Mouse (Mus musculus): Measurements from ENCODE around the gene Col6a3.

The Col6a3 gene

GRCm38 (mm10) chr1:90793368-90793767 lies 50.4 kb downstream of the Col6a3 start:
- no peak for DNase-seq

DNA sequence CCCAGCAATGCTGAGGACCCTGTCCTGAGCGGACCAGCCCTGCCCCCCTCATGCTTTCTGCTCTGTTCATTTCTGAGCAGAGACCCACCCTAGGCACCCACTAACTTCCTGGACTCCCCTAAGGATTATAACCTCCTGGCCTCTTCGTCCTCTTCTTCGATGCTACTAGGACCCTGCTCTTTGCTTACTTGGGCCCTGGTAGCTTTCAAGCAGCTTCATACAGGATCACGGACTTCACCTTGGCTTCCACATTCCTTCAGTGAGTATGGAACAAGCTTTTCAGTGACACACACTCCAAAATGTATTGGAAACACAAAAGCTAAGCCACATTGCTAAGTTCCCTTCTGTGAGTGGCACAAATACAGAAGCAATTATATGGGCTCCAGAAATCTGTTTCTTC lies 52.8 kb downstream of the Col6a3 start:
- DNase-seq, result no peak

DNA sequence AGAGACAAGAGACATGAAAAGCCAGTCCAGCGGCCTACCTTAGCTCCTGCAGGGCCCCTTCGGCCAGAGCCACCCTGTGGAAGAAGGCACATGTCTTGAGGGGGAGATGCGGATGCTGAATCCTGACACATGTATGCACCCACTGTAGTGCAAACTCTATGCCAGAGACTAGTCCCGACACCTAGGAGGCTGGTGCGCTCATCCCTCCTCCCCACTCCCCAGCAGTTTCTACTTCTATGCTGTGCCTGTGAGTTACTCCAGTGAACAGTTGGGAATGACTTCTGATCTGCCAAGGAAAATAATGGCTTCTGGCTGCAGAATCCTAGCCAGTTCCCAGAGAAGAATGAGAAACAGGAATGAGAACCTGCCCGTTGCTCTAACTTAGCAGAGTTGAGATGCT lies 54.3 kb downstream of the Col6a3 start:
- DNase-seq, result no peak

DNA sequence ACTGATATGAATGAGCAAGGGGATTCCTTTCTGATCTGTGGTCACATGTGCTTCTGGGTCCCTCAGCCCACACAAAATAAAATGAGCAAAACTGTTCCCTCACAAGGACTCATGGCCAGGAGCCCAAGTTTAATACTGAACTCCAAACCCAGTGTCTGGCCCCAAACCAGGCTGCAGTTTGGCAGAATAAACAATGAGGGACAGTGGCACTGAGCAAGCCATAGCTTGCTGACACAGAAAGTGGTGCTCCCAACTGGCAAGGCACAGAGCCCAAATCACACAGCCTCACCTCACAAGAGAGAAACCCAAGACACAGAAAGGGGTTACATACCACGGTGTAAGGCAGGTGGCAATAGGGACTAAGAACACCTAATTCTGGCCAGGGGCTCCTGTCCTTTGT lies 63.3 kb downstream of the Col6a3 start:
- DNase-seq, result no peak

GRCm38 (mm10) chr1:90779072-90779471 lies 64.7 kb downstream of the Col6a3 start:
- DNase-seq, result peak in 1 of 2 experiments; percentile 52

- peak; percentile 61 to 87 for DNase-seq
These were observed 68.1 kb downstream of the Col6a3 start for GRCm38 (mm10) chr1:90775477-90776241.

DNA sequence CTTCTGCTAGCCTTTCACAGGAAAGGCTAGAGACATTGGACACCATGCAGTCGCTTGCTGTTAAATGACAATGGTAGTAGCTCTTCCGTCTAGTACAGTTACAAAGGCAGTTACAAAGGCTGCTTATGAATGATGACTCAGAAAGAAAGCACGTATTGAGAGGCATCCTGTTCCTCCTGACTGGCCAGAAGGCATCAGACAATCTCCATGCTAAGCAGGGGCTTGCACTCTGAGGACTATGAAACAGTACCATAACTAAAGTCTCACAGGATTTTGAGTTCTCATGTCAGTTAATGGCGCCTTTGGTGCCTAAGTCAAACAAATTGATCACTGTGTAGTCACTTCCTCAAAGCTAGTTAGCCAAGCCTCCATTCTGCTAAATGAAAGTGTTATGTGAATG lies 72.6 kb downstream of the Col6a3 start:
- no peak for DNase-seq

DNA sequence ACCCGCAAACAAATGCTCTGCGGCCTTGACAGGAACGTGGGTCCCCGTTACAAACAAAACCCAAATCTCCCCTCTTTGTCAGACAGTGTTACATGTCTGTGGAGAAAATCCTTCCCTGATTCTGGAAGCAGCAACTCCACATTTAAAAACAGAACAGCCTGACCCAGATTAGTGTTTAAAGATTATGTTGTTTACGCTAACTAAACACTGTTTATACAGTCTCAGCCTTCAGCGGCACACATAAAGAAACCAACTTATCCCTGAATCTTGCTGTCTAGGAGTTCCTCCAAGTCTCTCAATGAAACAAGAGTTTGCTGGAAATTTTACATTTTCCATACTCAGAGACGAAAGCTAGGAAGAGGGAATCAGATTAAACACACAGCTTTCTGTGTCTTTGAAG lies 73.7 kb downstream of the Col6a3 start:
- DNase-seq, result no peak

GRCm38 (mm10) chr1:90769301-90769700 lies 74.5 kb downstream of the Col6a3 start:
- no peak for DNase-seq

- DNase-seq, result no peak
These were observed 85.6 kb downstream of the Col6a3 start for GRCm38 (mm10) chr1:90758091-90758673.

- DNase-seq, result peak; percentile 16 to 57
These were observed 89.8 kb downstream of the Col6a3 start for GRCm38 (mm10) chr1:90753869-90754563.

- no peak for DNase-seq
These were observed 92.5 kb downstream of the Col6a3 start for GRCm38 (mm10) chr1:90751221-90751620.

- peak; percentile 36 to 56 for DNase-seq
These were observed 93.6 kb downstream of the Col6a3 start for GRCm38 (mm10) chr1:90750169-90750568.

- DNase-seq, result no peak
These were observed 95.2 kb downstream of the Col6a3 start for GRCm38 (mm10) chr1:90748544-90748943.

DNA sequence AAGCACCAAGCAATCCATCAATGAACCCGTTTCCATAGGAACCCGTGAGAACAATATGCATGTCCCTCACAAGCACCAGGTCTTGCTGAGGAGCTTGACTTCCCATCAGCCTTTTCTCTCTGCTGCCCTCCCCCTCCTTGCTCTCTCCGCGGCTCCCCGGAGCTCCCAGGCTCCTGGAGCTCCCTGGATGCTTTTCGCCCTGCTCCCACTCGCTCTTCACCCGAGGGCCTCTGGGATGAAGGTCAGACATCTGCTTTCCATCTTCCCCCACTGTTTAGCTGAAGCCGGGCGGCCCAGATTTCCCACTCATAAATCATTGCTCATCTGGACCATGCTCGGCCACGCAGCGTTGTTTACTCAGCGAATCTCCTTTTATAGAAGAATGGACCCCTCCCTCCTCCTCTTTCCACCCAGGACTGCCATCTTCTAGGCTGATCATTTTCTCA lies 99.8 kb downstream of the Col6a3 start:
- DNase-seq, result peak; percentile 67 to 85

DNA sequence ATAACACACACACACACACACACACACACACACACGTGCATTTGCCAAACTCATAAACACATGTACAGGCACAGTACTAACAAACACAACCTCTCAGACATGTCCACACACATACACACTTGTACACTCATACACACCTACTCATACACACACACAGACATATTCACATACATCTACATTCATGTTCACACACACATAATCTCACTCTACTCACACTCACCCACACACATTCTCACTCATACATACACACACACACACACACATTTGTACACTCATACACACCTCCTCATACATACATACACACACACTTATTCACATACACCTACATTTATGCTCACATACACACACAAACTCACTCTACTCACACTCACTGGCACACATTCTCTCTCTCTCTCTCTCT lies 100.3 kb downstream of the Col6a3 start:
- no peak for DNase-seq

DNA sequence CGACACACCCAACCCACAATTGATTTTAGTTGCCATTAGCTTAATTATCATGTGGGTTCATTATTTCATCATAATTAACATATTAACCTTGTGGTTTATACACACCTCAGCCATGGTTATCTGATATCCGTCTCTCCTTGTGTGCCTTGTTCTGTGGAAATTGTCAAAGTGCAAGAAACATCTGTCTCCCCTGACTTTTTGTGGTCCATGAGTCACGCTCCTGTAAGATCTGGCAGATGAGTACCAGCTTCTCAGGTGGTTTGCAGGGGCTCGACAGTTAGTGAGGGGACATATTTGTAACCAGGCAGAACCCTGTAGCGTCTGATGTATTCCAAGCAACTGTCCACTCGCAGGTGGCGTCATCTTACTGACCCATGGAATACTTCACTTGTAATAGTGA lies 101.1 kb downstream of the Col6a3 start:
- no peak for DNase-seq

GRCm38 (mm10) chr1:90740216-90741170 lies 103.3 kb downstream of the Col6a3 start:
- no peak for DNase-seq

- no peak for DNase-seq
These were observed 104.9 kb downstream of the Col6a3 start for GRCm38 (mm10) chr1:90738913-90739312.

GRCm38 (mm10) chr1:90729466-90729865 lies 114.3 kb downstream of the Col6a3 start:
- DNase-seq, result no peak

DNA sequence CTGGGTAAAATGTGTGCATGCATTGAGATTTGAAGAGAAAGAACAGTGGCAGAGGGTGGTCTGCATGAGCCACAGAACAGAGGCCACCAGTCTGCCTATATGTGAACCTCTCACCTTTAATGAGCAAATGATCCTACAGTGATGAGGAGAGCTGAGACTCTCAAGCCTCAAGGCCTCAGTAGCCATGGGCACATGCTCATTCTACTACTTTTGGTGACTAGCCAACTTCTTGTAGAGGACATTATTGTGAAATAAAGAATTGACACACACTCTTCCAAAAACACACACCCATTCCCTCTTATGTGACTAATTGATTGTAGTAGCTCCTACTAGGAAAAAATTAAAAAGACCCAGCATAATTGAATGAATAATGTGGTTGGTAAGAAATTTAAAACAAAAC lies 120.0 kb downstream of the Col6a3 start:
- no peak for DNase-seq

DNA sequence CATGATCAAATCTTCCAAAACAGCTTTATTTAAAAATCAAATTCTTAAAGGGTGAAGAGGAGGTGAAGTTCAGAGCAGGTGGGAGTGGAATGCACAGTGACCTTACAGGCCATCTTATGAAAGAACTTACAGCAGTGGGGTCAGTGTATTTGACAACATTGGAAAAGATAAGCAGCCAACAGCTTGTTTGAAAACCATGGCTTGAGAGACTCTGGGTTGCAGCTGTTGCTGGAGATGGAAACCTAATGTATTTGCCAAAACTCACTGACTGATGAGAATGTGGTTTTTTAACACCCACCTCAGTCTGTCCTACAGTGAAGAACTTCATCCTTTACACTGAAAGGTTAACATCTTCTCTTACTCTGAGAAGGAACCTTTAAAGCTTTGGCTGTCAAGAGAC lies 120.4 kb downstream of the Col6a3 start:
- DNase-seq, result no peak

GRCm38 (mm10) chr1:90722021-90722420 lies 121.8 kb downstream of the Col6a3 start:
- DNase-seq, result no peak
